Mouse (Mus musculus) kidney, embryonic 14.5 days (tissue): Measurements from ENCODE around the gene Fmr1. TPM values are rescaled to one million over a fixed set of nuclear protein-coding genes. Genes with fewer than 3 reads are reported as not detected.
A peak's percentile ranks its signal among the peaks of the same experiment; 100 is the strongest.
"Not testable (repeated sequence)": the region's sequence is repeated elsewhere in the genome, so short reads cannot be mapped to it uniquely, and the experiment has no call there.

Experiments used
- ATAC-seq: fragments of 200-750 bp; cut with Nextera tagmentation; 2 replicates; pipeline ENCODE4 v1.8.0; 2017; ENCODE audit warnings: moderate number of reproducible peaks, mild to moderate bottlenecking, moderate TSS enrichment, moderate library complexity; ENCODE audit not compliant: low FRiP score, low TSS enrichment
- H3K27ac ChIP-seq: fragments of 300-500 bp; sonication (generic); 2 replicates; pipeline ENCODE4 v1.5.1; 2014; ENCODE audit warnings: low read depth, mild to moderate bottlenecking, low read length, moderate library complexity, mixed read lengths
- H3K27me3 ChIP-seq: fragments of 300-500 bp; sonication (generic); 2 replicates; pipeline ENCODE4 v1.6.1; 2014; ENCODE audit warnings: mild to moderate bottlenecking, low read length; ENCODE audit not compliant: control insufficient read depth, insufficient read depth
- H3K36me3 ChIP-seq: fragments of 300-500 bp; sonication (generic); 2 replicates; pipeline ENCODE4 v1.6.1; 2014; ENCODE audit warnings: low read length, mixed read lengths; ENCODE audit not compliant: control insufficient read depth, insufficient read depth
- H3K4me1 ChIP-seq: fragments of 300-500 bp; sonication (generic); 2 replicates; pipeline ENCODE4 v1.6.1; 2014; ENCODE audit warnings: low read length, mixed read lengths; ENCODE audit not compliant: control insufficient read depth, insufficient read depth
- H3K4me2 ChIP-seq: fragments of 300-500 bp; sonication (generic); replicated peaks from 2 replicates; pipeline ENCODE4 v1.6.1; 2014; ENCODE audit warnings: low read depth, mild to moderate bottlenecking, low read length
- H3K4me3 ChIP-seq: fragments of 300-500 bp; sonication (generic); 2 replicates; pipeline ENCODE4 v1.5.1; 2014; ENCODE audit warnings: mild to moderate bottlenecking, low read length
- H3K9ac ChIP-seq: fragments of 300-500 bp; sonication (generic); 2 replicates; pipeline ENCODE4 v1.6.1; 2014; ENCODE audit warnings: low read depth, mild to moderate bottlenecking, low read length, moderate library complexity
- H3K9me3 ChIP-seq: fragments of 300-500 bp; sonication (generic); 2 replicates; pipeline ENCODE4 v1.6.1; 2016; ENCODE audit warnings: low read length; ENCODE audit not compliant: control insufficient read depth
- WGBS: fragments of 180-500 bp; shearing (Covaris S2); extraction: QIAGEN DNeasy Blood & Tissue Kit; methylation state at CpG from one replicate; pipeline ENCODE4 v1.1.7; 2014; 5-methylcytosine and 5-hydroxymethylcytosine counted together
- polyA plus RNA-seq: library from polyadenylated mRNA; unstranded; fragments of >200 nt; fragmentation: Nextera tagmentation; extraction: Ambion mirVana; gene quantifications from 2 replicates; pipeline ENCODE4 v1.2.1, GENCODE M21; 2014

Gene Fmr1
- polyA plus RNA-seq, result 41.2 and 65.2 TPM in 2 replicates

DNA sequence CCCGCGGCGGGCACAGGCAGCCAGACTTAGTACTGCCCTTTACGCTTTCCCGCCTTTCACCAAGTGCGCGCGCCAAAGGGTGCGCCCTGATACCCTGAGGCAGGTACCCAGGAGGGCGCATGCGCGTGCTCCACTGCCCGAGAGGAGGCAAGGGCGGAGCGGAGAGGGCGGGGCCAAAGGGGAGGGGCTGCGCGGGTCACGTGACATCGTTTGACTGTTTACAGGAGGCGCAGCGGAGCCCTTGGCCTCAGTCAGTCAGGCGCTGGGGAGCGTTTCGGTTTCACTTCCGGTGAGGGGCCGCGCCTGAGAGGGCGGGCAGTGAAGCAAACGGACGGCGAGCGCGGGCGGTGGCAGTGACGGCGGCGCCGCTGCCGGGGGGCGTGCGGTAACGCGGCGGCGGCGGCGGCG lies at the start of gene Fmr1:
Fmr1 (plus strand) TSS at position 209 of the 408 bp plus-strand sequence.
- H3K27ac ChIP-seq, result peak within 1 kb of the TSS; percentile 90
- peak within 1 kb of the TSS; percentile 39 for H3K4me2 ChIP-seq
- 23% methylated on average over 35 of the region's 49 CpGs for WGBS
- H3K4me1 ChIP-seq, result no peaks in the 10 kb centered on the region
- H3K27me3 ChIP-seq, result no peaks in the 10 kb centered on the region
- H3K9me3 ChIP-seq, result 0 out of 2 replicates have a peak, but pooled peaks cover 2% of the 10 kb centered on the region
- H3K9ac ChIP-seq, result peak within 1 kb of the TSS; percentile 84
- H3K4me3 ChIP-seq, result peak within 1 kb of the TSS; percentile 64
- peak; percentile 97 for ATAC-seq
- no peaks in the 10 kb centered on the region for H3K36me3 ChIP-seq

DNA sequence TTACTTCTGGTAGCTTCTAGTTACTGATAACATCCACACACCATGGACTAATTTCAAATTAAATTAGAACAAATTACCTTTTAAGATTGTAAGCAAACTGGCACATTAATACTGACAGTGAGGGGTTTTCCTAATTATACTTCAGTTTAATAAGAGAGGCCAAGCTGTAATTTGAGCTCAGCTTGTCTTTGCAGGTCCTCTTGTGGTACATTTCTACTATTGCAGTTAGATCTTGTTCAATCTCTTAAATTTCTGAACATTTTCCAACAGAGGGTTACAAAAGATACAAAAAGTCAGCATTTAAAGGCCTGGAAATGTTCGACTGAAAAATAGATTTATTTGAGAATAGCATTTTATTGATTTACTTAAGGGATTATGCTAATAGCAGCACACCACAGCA lies 36.7 kb upstream of the Fmr1 start:
- H3K27ac ChIP-seq, result no peak overlapping the region
- H3K9ac ChIP-seq, result no peak overlapping the region
- no peaks in the 10 kb centered on the region for H3K36me3 ChIP-seq
- WGBS, result 68% methylated on average over 1 of the region's 1 CpGs
- H3K4me2 ChIP-seq, result no peak overlapping the region
- no peaks in the 10 kb centered on the region for H3K9me3 ChIP-seq
- H3K4me1 ChIP-seq, result no peaks in the 10 kb centered on the region
- H3K27me3 ChIP-seq, result no peaks in the 10 kb centered on the region
- no peak overlapping the region for H3K4me3 ChIP-seq
- no peak for ATAC-seq

DNA sequence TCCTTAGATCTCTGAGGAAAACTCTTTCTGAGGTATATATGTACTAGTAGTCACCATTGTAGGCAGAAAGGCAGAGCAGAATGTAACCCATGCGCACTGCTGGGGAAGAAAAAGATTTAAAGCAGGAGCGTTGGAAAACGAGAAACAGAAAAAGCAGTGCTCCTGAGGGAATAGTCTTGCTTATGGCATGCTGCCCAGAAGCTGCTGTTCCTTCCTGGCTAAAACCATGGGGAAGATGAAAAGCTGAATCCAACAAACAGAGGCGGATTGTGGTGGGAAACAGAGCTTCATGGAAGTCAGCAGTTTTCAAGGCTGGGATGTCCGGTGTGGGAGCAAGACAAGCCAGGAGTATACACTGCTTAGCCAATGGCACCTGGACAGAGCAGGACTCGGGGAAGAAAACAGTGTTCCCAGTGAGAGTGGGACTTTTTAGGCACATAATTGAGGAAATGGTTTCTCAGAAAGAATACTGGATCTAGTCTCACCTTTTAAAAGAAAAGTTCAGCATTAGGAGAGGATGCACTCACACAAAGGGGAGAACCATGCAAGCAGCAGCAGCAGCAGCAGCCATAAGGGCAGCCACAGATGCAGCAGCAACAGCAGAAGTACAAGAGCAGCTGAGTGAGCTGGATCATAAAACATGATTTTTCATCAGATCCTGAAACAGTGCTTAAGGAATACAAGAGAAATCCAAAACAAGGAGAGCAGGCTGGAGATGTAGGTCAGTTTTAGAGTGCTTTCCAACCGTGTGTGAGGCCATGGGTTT lies 33.0 kb upstream of the Fmr1 start:
- Histone ChIP-seq H3K9me3 (no peaks in the 10 kb centered on the region), H3K9ac (no peak overlapping the region), H3K36me3 (no peaks in the 10 kb centered on the region), H3K27me3 (no peaks in the 10 kb centered on the region), H3K4me3 (no peak overlapping the region), H3K27ac (no peak overlapping the region), H3K4me2 (no peak overlapping the region), H3K4me1 (no peaks in the 10 kb centered on the region)
- ATAC-seq, result no peak
- 66% methylated on average over 7 of the region's 7 CpGs for WGBS

DNA sequence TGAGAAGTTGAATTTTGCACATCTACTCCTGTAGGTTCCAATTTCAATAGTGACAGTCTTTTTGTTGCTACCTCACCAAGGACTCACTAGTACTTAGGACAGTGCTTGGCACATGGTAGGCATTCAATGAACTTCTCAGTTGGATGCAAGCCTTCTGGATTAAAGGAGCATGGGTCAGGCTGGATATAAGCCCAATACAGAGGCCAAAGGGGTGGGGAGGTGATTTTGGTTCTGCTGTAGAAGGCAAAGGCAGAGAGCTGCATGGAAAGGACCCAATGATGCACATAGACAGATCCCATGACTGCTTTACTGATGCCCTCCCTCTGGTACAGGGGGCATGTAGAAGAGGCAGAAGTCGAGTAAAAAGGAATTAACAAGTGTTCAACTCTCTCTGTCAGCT lies 833 bp upstream of the Fmr1 start:
- ATAC-seq, result no peak

DNA sequence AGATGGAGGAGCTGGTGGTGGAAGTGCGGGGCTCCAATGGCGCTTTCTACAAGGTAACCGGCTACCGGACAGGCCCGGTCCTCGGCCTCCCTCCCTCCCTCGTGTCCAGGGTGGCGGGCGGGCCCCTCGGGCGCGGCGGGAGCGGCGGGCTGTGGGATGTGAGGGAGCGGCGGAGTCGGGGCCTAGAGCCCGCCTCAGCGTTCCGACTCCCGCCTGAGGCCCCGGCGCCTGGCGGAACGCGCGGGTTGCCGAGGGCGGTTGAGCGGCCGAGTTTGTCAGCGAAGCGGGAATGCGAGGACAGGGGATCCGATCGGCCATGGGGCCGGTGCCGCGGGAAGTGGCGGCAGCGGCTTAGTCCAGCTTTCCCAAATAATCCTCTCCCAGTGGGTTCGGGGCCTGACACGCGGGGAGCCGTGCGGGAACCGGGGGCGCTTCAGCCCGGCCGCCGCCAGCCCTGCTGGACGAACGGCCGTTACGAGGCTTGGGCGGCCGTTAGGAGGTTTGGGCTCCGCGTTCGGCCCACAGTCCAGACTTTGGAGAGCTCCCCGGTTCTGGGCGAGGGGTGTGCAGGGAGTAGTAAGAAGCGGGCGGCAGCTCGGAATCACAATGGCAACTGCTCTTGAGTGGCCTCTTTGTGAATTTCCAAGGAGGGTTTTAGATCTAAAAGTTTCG lies 610 bp downstream of the Fmr1 start:
- Histone ChIP-seq H3K9me3 (0 out of 2 replicates have a peak, but pooled peaks cover 2% of the 10 kb centered on the region), H3K4me2 (peak overlapping the region; percentile 39), H3K9ac (peak overlapping the region; percentile 84), H3K27ac (peak overlapping the region; percentile 90), H3K27me3 (no peaks in the 10 kb centered on the region), H3K36me3 (no peaks in the 10 kb centered on the region), H3K4me1 (no peaks in the 10 kb centered on the region), H3K4me3 (peak overlapping the region; percentile 64)
- whole genome bisulfite sequencing, result 28% methylated on average over 33 of the region's 67 CpGs
- peak; percentile 68 for ATAC-seq

More for the DNA sequence above, 833 bp upstream of the Fmr1 start:
- Histone ChIP-seq H3K27ac (no peak overlapping the region), H3K9ac (no peak overlapping the region), H3K9me3 (0 out of 2 replicates have a peak, but pooled peaks cover 2% of the 10 kb centered on the region), H3K4me1 (no peaks in the 10 kb centered on the region), H3K27me3 (no peaks in the 10 kb centered on the region), H3K4me2 (peak overlapping the region; percentile 39), H3K4me3 (no peak overlapping the region), H3K36me3 (no peaks in the 10 kb centered on the region)
- WGBS, result 40% methylated on average over 1 of the region's 1 CpGs

DNA sequence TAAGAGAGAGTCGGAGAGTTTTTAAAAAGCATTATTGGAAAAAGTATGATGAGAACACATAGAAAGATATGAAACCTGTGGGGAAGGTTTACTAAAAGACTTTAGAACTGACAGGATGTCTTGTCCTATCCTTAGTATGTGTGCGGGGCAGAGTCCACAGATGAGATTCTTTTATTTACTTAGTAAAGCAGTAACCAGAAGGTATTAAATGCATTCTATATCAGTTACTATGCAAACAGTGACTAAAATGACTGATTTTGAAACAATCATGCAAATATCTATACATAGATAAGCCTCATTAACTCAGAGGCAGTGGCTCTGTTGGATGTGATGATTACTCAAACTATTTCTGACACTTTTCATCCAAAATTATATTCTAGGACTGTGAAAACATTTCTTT lies 6.4 kb downstream of the Fmr1 start:
- 73% methylated on average over 2 of the region's 2 CpGs for WGBS
- no peak for ATAC-seq
- Histone ChIP-seq H3K4me2 (no peak overlapping the region), H3K27me3 (no peaks in the 10 kb centered on the region), H3K4me3 (no peak overlapping the region), H3K4me1 (no peaks in the 10 kb centered on the region), H3K27ac (no peak overlapping the region), H3K36me3 (no peaks in the 10 kb centered on the region), H3K9me3 (no peaks in the 10 kb centered on the region), H3K9ac (no peak overlapping the region)

DNA sequence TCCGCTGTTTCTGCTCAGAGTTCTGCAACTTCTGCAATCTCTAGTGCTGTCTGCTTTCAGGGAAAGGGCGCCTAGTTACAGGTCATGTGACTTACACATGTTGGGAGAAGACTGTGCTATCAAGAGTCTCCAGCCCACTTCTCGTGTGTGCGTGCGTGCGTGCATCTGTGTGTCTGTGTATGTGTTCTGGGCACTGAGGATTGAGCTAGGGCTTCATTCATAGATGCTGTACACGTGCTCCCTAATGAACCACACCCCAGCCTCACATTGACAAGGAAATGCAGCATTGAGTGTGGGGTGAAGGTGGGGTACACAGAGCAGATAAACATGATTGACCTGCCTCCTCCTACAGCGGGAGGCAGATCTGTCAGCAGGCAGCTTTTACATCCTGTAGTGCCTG lies 13.6 kb downstream of the Fmr1 start:
- H3K27me3 ChIP-seq, H3K27ac ChIP-seq, H3K36me3 ChIP-seq, H3K4me3 ChIP-seq, H3K4me1 ChIP-seq, ATAC-seq, H3K4me2 ChIP-seq, H3K9ac ChIP-seq, H3K9me3 ChIP-seq: not testable (repeated sequence)
- WGBS, result 91% methylated on average over 8 of the region's 8 CpGs

DNA sequence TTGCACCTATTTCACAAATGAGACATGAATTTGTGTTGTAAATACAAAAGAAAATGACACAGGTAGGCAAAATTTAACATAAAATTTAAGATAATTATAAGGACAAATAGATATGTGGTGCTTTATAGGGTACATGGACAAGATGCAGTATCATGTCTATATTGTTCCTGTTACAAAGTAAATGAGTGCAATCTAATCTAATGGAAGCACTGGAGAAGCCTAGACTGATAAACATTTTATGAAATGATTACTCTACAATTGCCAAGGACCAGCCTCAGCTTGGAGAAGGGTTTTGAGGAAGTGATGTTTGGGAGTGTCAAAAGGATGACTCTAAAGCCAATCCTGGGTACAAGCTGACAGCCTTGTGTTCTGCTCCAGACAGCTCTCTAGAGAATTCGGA lies 58.6 kb downstream of the Fmr1 start:
- Histone ChIP-seq H3K27me3 (no peaks in the 10 kb centered on the region), H3K4me2 (no peak overlapping the region), H3K4me1 (no peaks in the 10 kb centered on the region), H3K4me3 (no peak overlapping the region), H3K9ac (no peak overlapping the region), H3K36me3 (no peaks in the 10 kb centered on the region), H3K9me3 (no peaks in the 10 kb centered on the region), H3K27ac (no peak overlapping the region)
- ATAC-seq, result no peak
- WGBS, result 70% methylated on average over 1 of the region's 1 CpGs

DNA sequence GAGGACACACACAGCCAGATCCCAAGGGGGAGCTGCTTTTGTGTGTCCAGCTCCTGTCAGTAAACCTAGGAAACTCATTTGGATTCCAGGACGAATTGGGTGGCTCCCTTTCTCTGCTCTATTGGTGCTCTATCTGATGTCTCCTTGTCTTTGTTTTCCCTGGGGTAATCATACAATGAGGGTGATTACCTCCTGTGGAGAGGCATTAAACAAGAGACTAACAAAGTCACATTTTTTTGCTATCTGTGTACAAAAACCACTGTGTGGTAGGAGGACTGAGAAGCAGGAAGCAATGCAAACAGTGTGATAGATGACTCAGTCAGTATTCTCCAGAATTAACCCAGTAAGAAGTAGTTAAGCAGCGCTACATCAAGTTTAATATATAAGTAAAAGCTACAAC lies 61.7 kb downstream of the Fmr1 start:
- Histone ChIP-seq H3K4me2 (no peak overlapping the region), H3K9me3 (no peaks in the 10 kb centered on the region), H3K36me3 (no peaks in the 10 kb centered on the region), H3K27me3 (no peaks in the 10 kb centered on the region), H3K4me1 (no peaks in the 10 kb centered on the region), H3K4me3 (no peak overlapping the region), H3K9ac (no peak overlapping the region), H3K27ac (no peak overlapping the region)
- no peak for ATAC-seq
- 60% methylated on average over 2 of the region's 2 CpGs for WGBS
